Mouse (Mus musculus): ENCODE data around the gene Unc80.
"Not testable (repeated sequence)": the region's sequence is repeated elsewhere in the genome, so short reads cannot be mapped to it uniquely, and the experiment has no call there.

The Unc80 gene

GRCm38 (mm10) chr1:66617188-66617587 is 149.0 kb downstream of the Unc80 start:
- no peak for DNase-seq (ENCODE audit: low spot score)

GRCm38 (mm10) chr1:66638177-66638576 is 170.0 kb downstream of the Unc80 start:
- no peak for DNase-seq (ENCODE audit: low spot score)

- no peak for DNase-seq (ENCODE audit: low spot score)
Measured at GRCm38 (mm10) chr1:66646894-66647293, 178.7 kb downstream of the Unc80 start.

- no peak for DNase-seq (ENCODE audit: low spot score)
Measured at GRCm38 (mm10) chr1:66649568-66649967, 181.4 kb downstream of the Unc80 start.

DNA sequence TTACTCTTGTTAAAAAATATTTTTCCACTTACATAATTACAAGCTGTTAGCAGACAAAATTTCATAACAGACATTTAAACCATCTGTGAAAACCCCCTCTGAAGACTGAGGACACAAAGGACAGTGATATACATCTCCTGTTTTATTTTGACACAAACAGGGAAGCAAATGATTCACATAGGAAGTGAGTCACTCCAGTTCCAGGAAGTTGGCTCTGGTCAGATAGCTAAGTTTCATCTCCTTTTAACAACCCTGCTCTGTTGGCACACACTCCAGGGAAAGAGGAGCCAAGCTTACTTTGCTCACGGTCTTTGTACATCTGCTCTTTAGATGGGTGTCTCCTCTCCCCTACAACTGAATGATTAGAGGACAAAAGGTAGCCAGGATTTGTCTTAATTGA is 181.8 kb downstream of the Unc80 start:
- no peak for DNase-seq (ENCODE audit: low spot score)

- DNase-seq (ENCODE audit: low spot score): no peak
Measured at GRCm38 (mm10) chr1:66655119-66655746, 187.1 kb downstream of the Unc80 start.

- no peak for DNase-seq (ENCODE audit: low spot score)
Measured at GRCm38 (mm10) chr1:66655747-66656119, 187.6 kb downstream of the Unc80 start.

GRCm38 (mm10) chr1:66671475-66671874 is 203.3 kb downstream of the Unc80 start:
- DNase-seq (ENCODE audit: low spot score): no peak

DNA sequence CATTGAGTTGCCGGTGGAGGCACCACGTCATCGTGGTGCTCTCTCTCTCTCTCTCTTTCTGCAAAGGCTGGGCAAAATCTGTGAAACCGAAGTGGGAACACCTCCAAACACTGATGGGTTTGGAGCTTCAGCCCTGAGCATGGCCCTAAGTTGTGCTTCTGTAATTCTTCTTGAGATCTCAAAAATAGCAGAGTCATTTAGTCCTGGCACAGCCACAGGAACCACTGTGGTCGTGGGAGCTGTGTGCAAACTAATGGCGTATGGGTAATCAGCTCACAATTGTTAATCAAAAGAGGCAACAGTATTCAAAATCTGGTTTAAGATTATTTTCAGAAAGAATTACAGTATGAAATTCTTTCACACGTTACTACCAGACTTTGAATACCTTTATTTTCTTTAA is 204.6 kb downstream of the Unc80 start:
- no peak for DNase-seq (ENCODE audit: low spot score)

DNA sequence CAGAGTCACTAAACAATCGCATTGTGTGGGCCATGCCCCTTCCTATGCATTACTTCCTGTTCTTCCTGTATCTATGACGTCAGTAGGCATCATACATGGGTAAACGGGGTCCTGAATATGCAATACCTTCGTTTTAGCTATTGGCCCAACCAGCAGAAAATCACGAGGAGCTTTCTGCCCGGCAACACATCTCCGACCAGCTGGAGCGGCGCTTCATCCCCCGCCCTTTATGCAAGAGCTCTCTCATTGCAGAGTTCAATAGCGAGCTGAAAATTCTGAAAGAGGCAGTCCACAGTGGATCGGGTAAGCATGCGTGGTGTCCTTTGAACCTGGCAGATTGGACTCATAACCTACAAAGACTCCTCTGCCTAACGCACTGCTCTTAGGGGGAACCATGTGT is 209.8 kb downstream of the Unc80 start:
- no peak for DNase-seq (ENCODE audit: low spot score)

DNA sequence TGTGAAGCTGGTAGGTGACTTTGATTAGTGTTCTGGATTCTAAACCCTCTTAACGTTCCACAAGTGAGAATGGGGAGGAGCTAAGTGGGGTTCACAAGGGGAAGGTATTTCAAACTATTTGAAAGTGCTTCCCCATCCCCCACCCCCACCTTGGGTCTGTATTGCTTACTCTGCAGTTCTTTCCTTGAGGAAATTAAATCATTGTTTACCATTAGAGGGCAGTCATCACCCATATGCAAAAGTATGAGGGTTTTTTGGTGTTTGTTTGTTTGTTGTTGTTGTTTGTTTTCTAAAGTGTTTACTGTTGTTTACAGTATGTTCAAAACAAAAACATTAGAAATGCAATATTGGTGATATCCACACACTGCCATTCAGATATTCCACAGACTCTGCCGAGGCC is 210.5 kb downstream of the Unc80 start:
- no peak for DNase-seq (ENCODE audit: low spot score)

GRCm38 (mm10) chr1:66682974-66683373 is 214.8 kb downstream of the Unc80 start:
- DNase-seq (ENCODE audit: low spot score): no peak

DNA sequence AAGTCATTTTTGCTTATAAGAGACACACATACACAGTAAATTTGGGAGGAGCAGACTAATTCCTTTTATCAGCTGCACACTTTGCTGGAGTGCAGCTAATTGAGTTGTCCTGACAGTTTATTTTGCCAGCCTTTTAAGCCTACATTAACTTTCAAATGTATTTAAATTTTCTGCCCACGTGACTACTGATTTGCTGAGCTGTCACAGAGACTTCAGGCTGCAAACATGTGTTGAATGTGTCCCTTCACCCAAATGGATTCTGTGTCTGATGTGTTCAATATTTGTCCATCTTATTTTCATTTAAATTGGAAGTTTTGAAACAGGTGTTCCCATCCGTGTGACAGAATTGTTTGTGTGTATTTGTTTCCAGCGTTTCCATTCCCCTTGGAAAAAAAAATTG is 223.6 kb downstream of the Unc80 start:
- no peak for DNase-seq (ENCODE audit: low spot score)

DNA sequence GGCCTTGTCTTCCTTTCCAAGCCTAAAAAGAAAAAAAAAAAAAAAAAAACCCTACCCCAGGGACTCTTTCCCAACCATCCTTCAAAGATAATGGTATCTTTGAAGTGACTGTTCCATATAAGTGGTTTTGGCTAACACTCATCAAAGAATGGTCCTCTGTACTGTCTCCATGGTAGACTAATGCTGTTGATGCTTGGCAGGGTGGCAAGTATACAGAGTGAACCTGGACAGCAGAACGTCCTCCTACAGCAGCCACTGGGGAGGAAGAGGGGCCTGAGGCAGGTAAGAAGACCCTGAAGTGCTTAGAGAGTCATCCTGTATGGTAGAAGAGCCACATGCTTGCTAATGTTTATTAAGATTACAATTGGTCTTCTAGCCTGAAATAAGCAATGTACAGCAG is 224.1 kb downstream of the Unc80 start:
- no peak for DNase-seq (ENCODE audit: low spot score)

- no peak for DNase-seq (ENCODE audit: low spot score)
Measured at GRCm38 (mm10) chr1:66692780-66693392, 224.7 kb downstream of the Unc80 start.

DNA sequence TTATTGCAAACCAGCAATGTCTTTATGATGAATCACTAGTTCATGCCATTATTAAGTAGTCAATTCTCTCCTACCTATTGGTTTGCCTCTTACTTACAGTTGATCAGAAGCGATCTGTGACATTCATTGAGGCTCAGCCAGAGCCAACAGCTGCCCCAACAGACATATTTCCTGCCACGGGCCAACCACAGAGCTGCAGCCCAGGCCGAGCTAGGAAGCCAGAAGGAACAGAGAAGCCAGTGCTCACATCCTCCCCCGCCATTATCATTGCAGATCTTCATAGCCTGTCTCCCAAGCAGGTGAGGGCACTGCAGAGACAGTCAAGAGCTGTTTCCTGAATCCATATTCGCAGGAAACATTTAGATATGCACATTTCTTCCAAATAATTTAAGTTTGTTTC is 226.1 kb downstream of the Unc80 start:
- DNase-seq (ENCODE audit: low spot score): no peak

DNA sequence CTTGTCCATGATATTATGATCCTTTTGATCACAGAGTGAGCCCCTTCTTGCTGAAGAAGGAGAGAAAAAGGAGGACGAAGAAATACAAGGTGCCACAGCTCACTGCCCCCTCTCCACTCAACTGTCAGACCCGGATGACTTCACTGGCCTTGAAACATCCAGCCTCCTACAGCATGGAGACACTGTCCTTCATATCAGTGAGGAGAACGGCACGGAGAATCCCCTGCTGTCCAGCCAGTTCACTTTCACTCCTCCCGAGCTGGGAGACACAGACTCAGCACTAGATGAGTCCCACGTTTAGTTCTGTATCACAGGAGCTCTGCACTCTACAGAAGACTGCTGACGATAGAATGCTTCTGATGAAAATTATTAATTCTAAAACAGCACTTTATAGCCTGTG is 227.1 kb downstream of the Unc80 start:
- DNase-seq (ENCODE audit: low spot score): no peak

- not testable (repeated sequence) for DNase-seq (ENCODE audit: low spot score)
Measured at GRCm38 (mm10) chr1:66699630-66700029, 231.5 kb downstream of the Unc80 start.

DNA sequence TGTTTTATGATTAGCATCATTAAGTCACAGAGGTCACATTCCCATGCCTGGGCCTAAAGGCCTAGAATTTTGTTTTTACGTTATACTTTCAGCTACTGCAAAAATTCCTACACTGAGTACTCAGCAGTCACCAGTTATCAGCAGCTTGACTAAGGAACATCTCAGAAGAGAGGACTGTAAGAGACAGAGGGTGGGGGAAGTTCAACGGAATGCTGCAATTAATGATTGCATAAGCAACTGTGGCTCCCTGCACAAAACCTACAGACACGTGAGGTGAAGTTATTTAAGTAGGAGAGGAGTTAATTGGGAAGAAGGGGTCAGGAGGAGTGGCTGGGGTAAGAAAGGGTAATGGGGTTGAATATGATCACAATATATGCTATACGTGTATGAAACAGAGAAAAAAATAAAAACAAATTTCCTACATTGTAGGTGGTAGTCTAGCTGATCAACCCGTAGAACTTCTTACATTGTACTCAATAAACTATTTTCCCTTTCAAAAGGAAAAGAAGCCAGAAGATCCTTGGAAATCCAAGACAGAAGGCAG is 232.1 kb downstream of the Unc80 start:
- no peak for DNase-seq (ENCODE audit: low spot score)

DNA sequence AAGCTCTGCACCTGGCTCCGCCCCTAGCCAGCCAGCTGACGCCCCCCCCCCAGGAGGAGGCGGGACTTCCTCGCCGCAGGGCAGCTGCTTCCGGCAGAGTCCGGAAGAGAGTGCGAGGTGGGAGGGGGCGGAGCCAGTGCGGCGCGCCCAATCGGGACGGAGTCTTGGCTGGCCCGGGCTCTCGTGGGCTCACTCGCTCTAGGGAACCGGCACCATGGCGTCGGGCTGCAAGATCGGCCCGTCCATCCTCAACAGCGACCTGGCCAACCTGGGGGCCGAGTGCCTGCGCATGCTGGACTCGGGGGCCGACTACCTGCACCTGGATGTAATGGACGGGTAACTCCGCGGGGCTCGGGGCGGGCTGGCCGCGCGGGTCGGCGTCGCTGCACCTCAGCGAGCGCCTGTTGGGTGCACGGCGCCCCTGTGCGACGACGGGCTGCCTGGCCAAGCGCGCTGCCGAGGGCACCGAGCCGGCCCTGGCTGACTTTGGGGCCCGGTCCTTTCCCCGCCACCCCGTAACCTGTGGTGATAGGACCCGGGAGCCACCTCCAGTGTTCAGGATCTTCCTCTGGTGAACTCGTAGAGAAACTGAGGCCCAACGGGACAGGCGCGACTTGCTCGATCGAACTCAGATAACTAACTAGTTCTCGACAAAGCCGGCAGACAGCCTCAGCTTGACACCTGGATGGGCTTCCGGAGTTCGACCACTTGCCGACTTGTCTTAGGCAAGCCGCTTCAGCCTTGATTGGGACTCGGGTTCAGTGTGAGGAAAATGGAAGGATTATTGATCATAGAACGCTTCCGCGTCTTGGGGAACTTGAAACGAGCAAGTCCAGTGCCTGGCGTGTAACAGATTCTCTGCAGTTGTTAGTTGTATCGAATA is 232.8 kb downstream of the Unc80 start, which contains the start of gene Rpe:
TSS of gene Rpe (plus strand) at position 139 of the 883 bp plus-strand sequence.
- DNase-seq (ENCODE audit: low spot score): peak; percentile 92

DNA sequence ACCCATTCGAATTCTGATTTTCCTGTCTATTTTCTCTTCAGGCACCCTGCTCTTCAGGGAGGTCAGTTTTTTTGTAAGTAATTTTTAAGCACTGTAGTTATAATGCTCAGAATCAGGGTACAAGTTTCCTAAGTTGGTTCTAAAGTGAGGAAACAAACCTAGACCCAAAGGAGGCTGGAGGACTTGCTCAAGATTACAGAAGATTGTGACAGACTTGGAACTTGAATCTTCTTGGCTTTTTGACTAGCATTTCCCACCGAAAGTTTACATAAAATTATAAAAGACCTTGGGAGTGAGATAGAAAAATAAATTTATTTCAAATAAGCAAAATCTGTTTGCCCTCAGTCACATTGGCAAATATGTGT is 233.4 kb downstream of the Unc80 start:
- no peak for DNase-seq (ENCODE audit: low spot score)

DNA sequence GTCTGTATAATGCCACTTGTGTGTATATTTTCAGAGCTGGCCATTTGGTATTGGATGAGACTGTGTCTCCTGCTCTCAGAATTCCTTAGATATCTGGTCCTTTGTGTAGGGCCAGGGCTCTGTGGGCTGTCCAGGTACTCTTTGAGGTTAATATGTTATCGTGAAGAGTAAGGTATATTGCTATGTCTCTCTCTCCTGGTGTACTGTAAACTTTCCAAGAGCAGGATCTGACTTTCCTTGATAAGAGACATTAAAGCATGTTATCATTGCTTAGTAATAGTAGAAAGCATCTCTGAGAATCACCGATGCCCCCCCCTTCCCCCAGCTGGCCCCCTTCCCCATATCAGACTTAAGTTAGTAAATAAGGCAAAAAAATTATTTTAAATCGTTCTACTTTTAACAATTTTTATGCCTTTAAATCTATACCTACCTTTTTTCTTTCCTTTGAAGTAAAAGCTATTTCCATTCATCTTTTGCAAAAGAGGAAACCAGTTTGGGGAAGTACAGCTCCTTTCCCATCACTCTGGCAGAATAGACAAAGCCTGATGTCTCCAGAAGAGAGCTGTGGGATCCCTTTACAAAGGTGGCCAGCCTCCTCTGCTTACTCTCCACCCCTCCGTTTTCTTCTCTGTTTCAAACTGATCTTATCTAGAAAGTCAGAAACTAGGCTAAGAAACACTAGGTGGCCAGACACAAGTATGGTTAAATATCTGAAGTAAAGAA is 234.6 kb downstream of the Unc80 start:
- DNase-seq (ENCODE audit: low spot score): no peak

Data from T-cell, adult 2 months (primary cell).